8 mouse cellular contexts compared by ENCODE assay signal in the genomic region with DNA sequence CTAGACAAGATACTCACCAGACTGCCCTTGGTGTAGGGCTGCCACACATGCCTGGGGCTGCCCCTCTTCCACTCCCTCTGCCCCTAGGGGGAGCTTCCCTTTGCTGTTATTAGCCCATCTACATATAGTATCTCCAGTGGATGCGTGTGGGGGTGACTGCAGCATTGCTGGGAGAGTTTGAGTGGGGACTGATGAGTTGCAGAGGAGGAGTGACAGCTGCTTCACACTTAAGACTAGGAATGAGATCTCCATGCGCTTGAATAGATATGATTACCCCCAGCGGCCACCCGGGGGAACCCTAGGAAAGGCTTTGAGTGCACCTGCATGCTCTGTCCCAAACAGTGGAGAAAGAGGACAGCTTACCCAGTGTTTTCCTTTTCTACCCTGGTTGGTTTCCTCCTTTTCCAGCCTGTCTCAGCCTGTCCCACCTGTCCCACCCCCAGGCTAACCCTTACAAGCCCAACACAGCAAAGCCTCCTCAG. TPM values are rescaled to one million over a fixed set of nuclear protein-coding genes. Genes with fewer than 3 reads are reported as not detected.
A peak's percentile ranks its signal among the peaks of the same experiment; 100 is the strongest.
DNase-seq lines count a peak whose midpoint lies in the region; ATAC-seq and TF ChIP-seq lines count a peak whose summit lies in the region.

No protein-coding gene starts in this region.

- no peaks in the 10 kb centered on the region for H3K27me3 ChIP-seq in heart, adult 2 months (ENCODE audit: control insufficient read depth, insufficient read depth, low read length)

- no peak for TF ChIP-seq EP300 in heart, adult 2 months (IDR thresholded peaks at IDR 0.05; ENCODE audit: insufficient read depth, low read depth, low read length)

- no peak overlapping the region for H3K27ac ChIP-seq in heart, adult 2 months

- no peaks in the 10 kb centered on the region; the same call in 1 of the 2 replicates for H3K4me1 ChIP-seq in heart, adult 2 months (ENCODE audit: control insufficient read depth, insufficient read depth, low read length)

- H3K79me2 ChIP-seq in heart, adult 2 months (replicated peaks; ENCODE audit: control insufficient read depth, insufficient read depth, low read length), result no peaks in the 10 kb centered on the region

- 53% methylated on average over 4 of the region's 4 CpGs for WGBS in heart, adult 2 months

- peak; percentile 61 for TF ChIP-seq CTCF in heart, adult 2 months (IDR thresholded peaks at IDR 0.05)

- no peaks in the 10 kb centered on the region; the same call in 1 of the 2 replicates for H3K36me3 ChIP-seq in heart, adult 2 months (ENCODE audit: control insufficient read depth, insufficient read depth, low read length)

- H3K4me3 ChIP-seq in heart, adult 2 months, result no peak overlapping the region

- peak in 1 of 2 experiments; percentile 31 for DNase-seq in heart, adult 2 months
- DNase-seq in heart, adult 9 months (ENCODE audit: low spot score in 2 of 2), result no peak
- DNase-seq in 3T3-L1 (ENCODE audit: low read depth, low spot score), result peak; percentile 72
- DNase-seq in R1 (ENCODE audit: low read depth, low spot score), result peak; percentile 77
- peak; percentile 50 for DNase-seq in heart, postnatal 4 days
- DNase-seq in embryo, embryonic 10.5 days (ENCODE audit: low spot score), result no peak
- no peak for DNase-seq in testis, postnatal 14 days (ENCODE audit: low spot score)

- H3K9ac ChIP-seq in heart, adult 2 months (ENCODE audit: low read depth, low read length), result no peak overlapping the region

- intact Hi-C loops in heart, adult 2 months (cut with DNase I), result loop anchor here (2.0 to 5.0 kb wide), 3 partner anchors 62 to 158 kb away; no protein-coding TSS in a partner anchor

- TF ChIP-seq POLR2A in heart, adult 2 months (IDR thresholded peaks at IDR 0.05; ENCODE audit: insufficient read depth, low read depth, low read length), result no peak

- ATAC-seq in megakaryocyte-erythroid progenitor cell, adult 5-6 weeks (replicated peaks; ENCODE audit: low FRiP score, low TSS enrichment, poor library complexity, severe bottlenecking), result peak; percentile 60

RNA-seq across cellular contexts. Expression of gene Rsg1, which starts 9.1 kb away (rescaled TPM):
- under 1 TPM; 0.42 to 0.52 TPM for total RNA-seq in heart, adult 2 months (2021)
- 0.88 and 1.1 TPM in 2 replicates for polyA plus RNA-seq in heart, adult 2 months (2012; rRNA removed)
- 1 to 10 TPM in 1 of 2 experiments, under 1 TPM in 1; 0.72 to 1.7 TPM for total RNA-seq in heart, postnatal 4 days (2021)
- total RNA-seq in megakaryocyte-erythroid progenitor cell, adult 5-6 weeks (2014; fragmentation: Nextera tagmentation), result 0.81 and 10.9 TPM in 2 replicates
- total RNA-seq in megakaryocyte-erythroid progenitor cell, adult 5-6 weeks (2017), result 3.2 TPM in 1 of 2 replicates, not detected in the other

RNA-seq across cellular contexts. Expression of gene Arhgef19, which starts 34.7 kb away (rescaled TPM):
- total RNA-seq in heart, adult 2 months (2021), result 10 to 100 TPM; 37.7 to 40.1 TPM
- 22.4 and 39.6 TPM in 2 replicates for polyA plus RNA-seq in heart, adult 2 months (2012; rRNA removed)
- total RNA-seq in heart, postnatal 4 days (2021), result 1 to 10 TPM; 4.6 to 5.1 TPM
- total RNA-seq in megakaryocyte-erythroid progenitor cell, adult 5-6 weeks (2014; fragmentation: Nextera tagmentation), result not detected in 2 replicates
- total RNA-seq in megakaryocyte-erythroid progenitor cell, adult 5-6 weeks (2017), result not detected in 2 replicates

RNA-seq across cellular contexts. Expression of gene Fbxo42, which starts 56.9 kb away (rescaled TPM):
- 10 to 100 TPM in 1 of 2 experiments, 1 to 10 TPM in 1; 9.0 to 11.3 TPM for total RNA-seq in heart, adult 2 months (2021)
- polyA plus RNA-seq in heart, adult 2 months (2012; rRNA removed), result 7.6 and 11.9 TPM in 2 replicates
- total RNA-seq in heart, postnatal 4 days (2021), result 10 to 100 TPM; 13.9 to 14.9 TPM
- total RNA-seq in megakaryocyte-erythroid progenitor cell, adult 5-6 weeks (2014; fragmentation: Nextera tagmentation), result 15.3 and 16.1 TPM in 2 replicates
- 6.7 and 10.2 TPM in 2 replicates for total RNA-seq in megakaryocyte-erythroid progenitor cell, adult 5-6 weeks (2017)

Comparison
In these comparisons a context has a peak if more than half of its experiments do, and no peak if none do; other contexts are left out.
1. DNase-seq: peak in 3T3-L1 (single experiment), R1 (single experiment) and heart, postnatal 4 days (single experiment); none in heart, adult 9 months (0 of 2), embryo, embryonic 10.5 days (single experiment) and testis, postnatal 14 days (single experiment).
2. RNA of gene Arhgef19, which starts 34.7 kb away (total RNA-seq): 37.7 to 40.1 TPM in heart, adult 2 months; 4.6 to 5.1 TPM in heart, postnatal 4 days and not detected in megakaryocyte-erythroid progenitor cell, adult 5-6 weeks; every median in the first group is over 4 times any median in the second.